Mouse (Mus musculus) hindbrain, embryonic 12.5 days (tissue): ENCODE measurements at regions not wholly inside any gene's neighbourhood (a gene's known extent, or its start where the extent isn't known, plus 50 kb on each side); places are given as distances from the start of the nearest gene placed in this dataset.
"Not testable (repeated sequence)": the region's sequence is repeated elsewhere in the genome, so short reads cannot be mapped to it uniquely, and the experiment has no call there.

Experiments
- ATAC-seq: fragments of 200-750 bp; cut with Nextera tagmentation; 2 replicates; pipeline ENCODE4 v1.8.0; 2017; ENCODE audit warnings: moderate TSS enrichment; ENCODE audit not compliant: low FRiP score
- H3K27ac ChIP-seq: fragments of 300-500 bp; sonication (generic); 2 replicates; pipeline ENCODE4 v1.5.1; 2016; ENCODE audit warnings: mild to moderate bottlenecking
- H3K27me3 ChIP-seq: fragments of 300-500 bp; sonication (generic); 2 replicates; pipeline ENCODE4 v1.6.1; 2016; ENCODE audit warnings: mild to moderate bottlenecking
- H3K36me3 ChIP-seq: fragments of 300-500 bp; sonication (generic); 2 replicates; pipeline ENCODE4 v1.6.1; 2016; ENCODE audit warnings: mild to moderate bottlenecking
- H3K4me1 ChIP-seq: fragments of 300-500 bp; sonication (generic); 2 replicates; pipeline ENCODE4 v1.6.1; 2016
- H3K4me2 ChIP-seq: fragments of 300-500 bp; sonication (generic); replicated peaks from 2 replicates; pipeline ENCODE4 v1.6.1; 2016; ENCODE audit warnings: mild to moderate bottlenecking
- H3K4me3 ChIP-seq: fragments of 300-500 bp; sonication (generic); 2 replicates; pipeline ENCODE4 v1.5.1; 2016; ENCODE audit warnings: mild to moderate bottlenecking
- H3K9ac ChIP-seq: fragments of 300-500 bp; sonication (generic); 2 replicates; pipeline ENCODE4 v1.6.1; 2016; ENCODE audit warnings: mild to moderate bottlenecking, moderate library complexity
- H3K9me3 ChIP-seq: fragments of 300-500 bp; sonication (generic); replicated peaks from 2 replicates; pipeline ENCODE4 v1.6.1; 2016; ENCODE audit warnings: mild to moderate bottlenecking
- WGBS: fragments of 180-500 bp; shearing (Covaris S2); methylation state at CpG from one replicate; pipeline ENCODE4 v1.1.7; 2016; 5-methylcytosine and 5-hydroxymethylcytosine counted together

DNA sequence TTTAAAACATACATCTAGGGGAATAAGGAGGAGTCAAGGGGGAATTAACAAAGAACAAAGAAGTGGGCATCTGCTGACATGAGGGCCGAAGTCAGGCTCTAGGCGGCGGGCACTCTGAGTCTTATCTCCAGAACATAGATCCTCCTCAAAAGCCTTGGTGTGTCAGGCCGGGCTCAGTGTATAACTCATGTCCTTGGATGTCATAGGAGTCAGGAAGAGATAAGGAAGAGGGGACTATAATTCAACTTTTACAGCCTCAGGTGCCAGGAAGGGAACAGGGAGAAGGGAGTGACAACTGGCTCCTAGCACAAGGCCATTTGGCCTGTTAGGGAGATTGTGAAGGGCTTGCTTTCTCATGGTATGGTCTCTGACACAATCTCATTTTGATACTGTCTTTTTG lies 185.9 kb upstream of the Ube2e2 start:
- ATAC-seq: not testable (repeated sequence)

GRCm38 (mm10) chr14:19041984-19042760 lies 148.1 kb upstream of the Ube2e2 start:
- H3K36me3 ChIP-seq: no peaks in the 10 kb centered on the region
- peak overlapping the region; percentile 59 for H3K9ac ChIP-seq
- peaks cover 7% of the 10 kb centered on the region; the same call in 1 of the 2 replicates for H3K4me1 ChIP-seq
- ATAC-seq: peak; percentile 92
- peak overlapping the region; percentile 49 for H3K4me3 ChIP-seq
- no peaks in the 10 kb centered on the region; the same call in 1 of the 2 replicates for H3K9me3 ChIP-seq
- 2% methylated on average over 48 of the region's 49 CpGs for WGBS
- H3K4me2 ChIP-seq: peak overlapping the region; percentile 87
- no peak overlapping the region for H3K27ac ChIP-seq
- H3K27me3 ChIP-seq: 0 out of 2 replicates have a peak, but pooled peaks cover 3% of the 10 kb centered on the region

More for the DNA sequence above, 185.9 kb upstream of the Ube2e2 start:
- WGBS: 86% methylated on average over 4 of the region's 4 CpGs
- not testable (repeated sequence) for H3K27ac ChIP-seq, H3K4me3 ChIP-seq, H3K36me3 ChIP-seq, H3K4me2 ChIP-seq, H3K27me3 ChIP-seq, H3K9ac ChIP-seq, H3K4me1 ChIP-seq
- H3K9me3 ChIP-seq: peaks cover 11% of the 10 kb centered on the region

GRCm38 (mm10) chr14:19020102-19020501 lies 126.0 kb upstream of the Ube2e2 start:
- no peak overlapping the region for H3K4me2 ChIP-seq
- 46% methylated on average over 2 of the region's 2 CpGs for WGBS
- H3K27me3 ChIP-seq: no peaks in the 10 kb centered on the region
- H3K9ac ChIP-seq: no peak overlapping the region
- no peaks in the 10 kb centered on the region for H3K36me3 ChIP-seq
- no peaks in the 10 kb centered on the region for H3K4me1 ChIP-seq
- no peak for ATAC-seq
- H3K27ac ChIP-seq: no peak overlapping the region
- H3K4me3 ChIP-seq: no peak overlapping the region
- H3K9me3 ChIP-seq: no peaks in the 10 kb centered on the region

DNA sequence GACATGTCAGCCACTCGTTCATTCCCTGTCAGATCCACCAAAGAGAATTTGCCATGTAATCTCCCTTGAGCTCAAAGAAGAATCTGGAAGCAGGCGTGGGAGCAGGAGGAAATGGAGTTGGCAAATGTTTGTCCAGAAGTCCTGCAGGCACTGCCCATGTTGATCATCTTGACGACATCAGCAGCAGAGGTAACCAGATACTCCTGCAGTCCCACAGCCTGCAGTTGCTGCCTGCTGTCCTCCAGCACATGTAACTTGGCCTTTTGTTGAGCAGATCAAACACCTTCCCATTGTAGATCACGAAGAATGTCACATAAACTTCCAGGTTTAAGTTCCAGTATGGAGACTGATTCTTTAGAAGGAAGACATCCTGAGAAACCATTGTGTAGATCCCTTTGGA lies 121.3 kb upstream of the Ube2e2 start:
- Histone ChIP-seq H3K4me3 (no peak overlapping the region), H3K36me3 (no peaks in the 10 kb centered on the region), H3K27me3 (no peaks in the 10 kb centered on the region), H3K27ac (no peak overlapping the region), H3K9me3 (no peaks in the 10 kb centered on the region), H3K4me2 (no peak overlapping the region), H3K4me1 (no peaks in the 10 kb centered on the region), H3K9ac (no peak overlapping the region)
- no peak for ATAC-seq
- WGBS: 66% methylated on average over 4 of the region's 4 CpGs

- WGBS: 89% methylated on average over 2 of the region's 2 CpGs
- H3K4me3 ChIP-seq: not testable (repeated sequence)
Observed at GRCm38 (mm10) chr14:19013558-19013957, 119.5 kb upstream of the Ube2e2 start.

GRCm38 (mm10) chr14:18983901-18984300 lies 89.8 kb upstream of the Ube2e2 start:
- Histone ChIP-seq H3K4me2 (no peak overlapping the region), H3K4me1 (no peaks in the 10 kb centered on the region), H3K27me3 (no peaks in the 10 kb centered on the region), H3K9me3 (no peaks in the 10 kb centered on the region), H3K27ac (no peak overlapping the region), H3K9ac (no peak overlapping the region), H3K36me3 (no peaks in the 10 kb centered on the region), H3K4me3 (no peak overlapping the region)
- 88% methylated on average over 3 of the region's 3 CpGs for WGBS
- ATAC-seq: no peak

More at GRCm38 (mm10) chr14:19013558-19013957, 119.5 kb upstream of the Ube2e2 start:
- not testable (repeated sequence) for H3K27me3 ChIP-seq, H3K9me3 ChIP-seq, H3K36me3 ChIP-seq, H3K9ac ChIP-seq, H3K27ac ChIP-seq, ATAC-seq, H3K4me1 ChIP-seq, H3K4me2 ChIP-seq

DNA sequence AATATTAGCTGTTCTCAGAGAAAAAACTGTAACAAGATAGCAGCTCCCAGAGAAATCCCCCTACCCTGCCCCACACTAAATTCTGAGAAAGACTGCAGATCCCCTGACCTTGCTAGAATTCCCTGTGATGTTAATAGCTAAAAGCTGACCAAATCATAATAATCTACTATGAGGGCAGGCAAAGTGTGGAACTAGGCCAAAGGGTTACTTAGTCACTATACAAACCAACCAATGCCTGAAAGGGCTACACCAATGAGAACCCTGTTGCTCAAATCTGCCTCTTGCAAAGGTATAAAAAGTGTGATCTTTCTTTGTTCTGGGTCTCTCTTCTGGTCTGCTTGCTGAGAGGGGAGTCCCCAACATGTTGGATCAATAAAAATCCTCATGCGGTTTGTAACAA lies 69.8 kb upstream of the Ube2e2 start:
- whole genome bisulfite sequencing: 72% methylated on average over 1 of the region's 1 CpGs
- no peak overlapping the region for H3K4me2 ChIP-seq
- no peaks in the 10 kb centered on the region for H3K4me1 ChIP-seq
- no peaks in the 10 kb centered on the region for H3K9me3 ChIP-seq
- no peak for ATAC-seq
- H3K4me3 ChIP-seq: no peak overlapping the region
- H3K27ac ChIP-seq: no peak overlapping the region
- no peaks in the 10 kb centered on the region for H3K36me3 ChIP-seq
- H3K27me3 ChIP-seq: no peaks in the 10 kb centered on the region
- no peak overlapping the region for H3K9ac ChIP-seq

DNA sequence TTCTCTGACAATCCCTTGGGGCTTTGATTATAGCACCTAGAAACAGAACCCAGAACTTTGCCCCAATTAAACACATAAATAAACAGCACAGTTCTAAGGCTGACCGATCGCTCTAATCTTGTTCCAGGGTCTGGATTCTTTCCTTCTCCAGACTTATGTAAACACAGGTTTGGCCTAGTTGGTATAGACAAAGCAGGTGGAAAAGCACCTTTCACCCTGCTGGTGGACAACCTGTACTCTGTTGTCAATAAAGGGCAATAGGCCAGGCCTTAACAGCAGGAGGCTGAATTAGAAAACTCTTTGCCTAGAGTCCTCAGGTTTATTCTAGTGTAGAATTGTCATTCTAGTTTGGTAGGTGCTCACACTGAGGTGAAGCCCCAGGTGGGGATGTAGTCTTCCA lies 69.2 kb upstream of the Ube2e2 start:
- Histone ChIP-seq H3K4me1 (no peaks in the 10 kb centered on the region), H3K4me2 (no peak overlapping the region), H3K27ac (no peak overlapping the region), H3K9me3 (no peaks in the 10 kb centered on the region), H3K36me3 (no peaks in the 10 kb centered on the region), H3K27me3 (no peaks in the 10 kb centered on the region), H3K4me3 (no peak overlapping the region), H3K9ac (no peak overlapping the region)
- WGBS: 88% methylated on average over 2 of the region's 2 CpGs
- ATAC-seq: no peak
